Mouse (Mus musculus) spleen, adult 2 months (tissue): ENCODE measurements around the gene Gatb.

Experiments
- CTCF ChIP-seq: fragments of 200-500 bp; IDR thresholded peaks from 2 replicates; pipeline ENCODE4 v1.5.1; 2011; ENCODE audit warnings: mild to moderate bottlenecking, inconsistent platforms; ENCODE audit not compliant: insufficient read depth, insufficient read length, insufficient replicate concordance; ENCODE audit errors: extremely low read depth
- POLR2A ChIP-seq: fragments of 200-500 bp; IDR thresholded peaks from 2 replicates; pipeline ENCODE4 v1.6.1; 2011; ENCODE audit warnings: low read depth, low read length, inconsistent platforms

- TF ChIP-seq POLR2A: no peak
- TF ChIP-seq CTCF: no peak
These were observed 23.6 kb upstream of the Gatb start for GRCm38 (mm10) chr3:85550312-85550711.
